In the genomic region with DNA sequence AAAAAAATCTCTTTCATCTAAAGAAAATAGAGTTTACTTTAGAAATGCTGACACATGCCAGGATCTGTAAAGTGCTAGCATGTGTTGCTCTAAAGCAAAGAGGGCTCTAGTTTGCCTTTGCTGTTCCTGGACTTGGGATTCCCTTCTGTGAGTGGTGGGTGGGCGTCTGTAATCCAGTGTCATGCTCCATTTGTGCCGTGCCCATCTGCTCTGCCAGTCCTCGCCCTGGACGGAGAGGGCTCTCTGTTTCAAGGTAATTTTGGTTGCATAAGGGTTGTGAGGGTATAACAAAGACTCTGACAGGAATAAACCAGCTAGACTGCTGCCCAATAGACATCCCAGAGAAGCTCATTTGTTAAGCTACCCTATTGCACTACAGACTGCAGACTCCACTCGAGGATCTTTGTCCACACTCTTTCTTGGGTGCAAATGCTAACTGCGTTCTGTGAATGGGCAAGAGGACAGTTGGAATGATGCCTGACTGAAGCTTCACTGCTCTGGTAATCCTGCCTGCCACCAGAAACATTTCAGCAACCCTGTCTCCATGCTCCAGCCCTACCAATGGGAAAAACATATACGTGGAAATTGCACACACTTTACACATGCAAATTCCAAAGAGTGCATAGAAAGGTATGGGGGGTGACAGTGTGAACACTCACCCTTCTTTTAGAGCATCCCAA, we compare ENCODE assay signal across 12 mouse cellular contexts.
DNase-seq lines count a peak whose midpoint lies in the region; ATAC-seq and TF ChIP-seq lines count a peak whose summit lies in the region.
"Had no signal": no experiment of that assay in that cellular context is flagged by ENCODE, and none has a peak within 500 bp of the region (broad histone marks: within the 10 kb centered on the region; RNA-seq: fewer than 3 reads in every experiment).

No protein-coding gene starts in this region.

- H3K27me3 ChIP-seq in forebrain, embryonic 15.5 days = no peaks in the 10 kb centered on the region
- no peaks in the 10 kb centered on the region for H3K27me3 ChIP-seq in forebrain, embryonic 10.5 days (ENCODE audit: poor library complexity, severe bottlenecking)
- no peaks in the 10 kb centered on the region for H3K27me3 ChIP-seq in hindbrain, embryonic 13.5 days
- H3K27me3 ChIP-seq: liver, embryonic 12.5 days had no signal

- WGBS in forebrain, embryonic 15.5 days = 49% methylated on average over 7 of the region's 7 CpGs
- 78% methylated on average over 7 of the region's 7 CpGs for WGBS in forebrain, embryonic 10.5 days
- 54% methylated on average over 7 of the region's 7 CpGs for WGBS in hindbrain, embryonic 13.5 days

- no peaks in the 10 kb centered on the region for H3K9me3 ChIP-seq in forebrain, embryonic 15.5 days
- no peaks in the 10 kb centered on the region for H3K9me3 ChIP-seq in forebrain, embryonic 10.5 days
- H3K9me3 ChIP-seq in hindbrain, embryonic 13.5 days = no peaks in the 10 kb centered on the region
- H3K9me3 ChIP-seq: heart, embryonic 10.5 days; liver, embryonic 12.5 days had no signal

- H3K36me3 ChIP-seq in forebrain, embryonic 15.5 days = no peaks in the 10 kb centered on the region
- no peaks in the 10 kb centered on the region for H3K36me3 ChIP-seq in forebrain, embryonic 10.5 days (replicated peaks)
- no peaks in the 10 kb centered on the region for H3K36me3 ChIP-seq in hindbrain, embryonic 13.5 days
- H3K36me3 ChIP-seq: heart, embryonic 10.5 days; liver, embryonic 12.5 days had no signal

- ATAC-seq in forebrain, embryonic 15.5 days (replicated peaks) = no peak; the same call in 1 of the 2 replicates
- ATAC-seq in hindbrain, embryonic 13.5 days (ENCODE audit: low FRiP score) = no peak
- ATAC-seq: inflammation-experienced regulatory T-cells, adult 6 months; liver, embryonic 12.5 days had no signal

- intact Hi-C loops in left cerebral cortex, adult 2 months (cut with DNase I) = no loop called here

- H3K4me1 ChIP-seq in forebrain, embryonic 15.5 days = peaks cover 57% of the 10 kb centered on the region
- H3K4me1 ChIP-seq in forebrain, embryonic 10.5 days = peaks cover 15% of the 10 kb centered on the region; the same call in 1 of the 2 replicates
- H3K4me1 ChIP-seq in hindbrain, embryonic 13.5 days (replicated peaks) = peaks cover 20% of the 10 kb centered on the region

- no peak overlapping the region for H3K9ac ChIP-seq in forebrain, embryonic 15.5 days (replicated peaks)
- H3K9ac ChIP-seq in hindbrain, embryonic 13.5 days = no peak overlapping the region
- H3K9ac ChIP-seq: liver, embryonic 12.5 days had no signal

- TF ChIP-seq CTCF in left cerebral cortex, adult 2 months (IDR thresholded peaks at IDR 0.05) = no peak

- DNase-seq in forebrain, embryonic 10.5 days (ENCODE audit: extremely low spot score, low spot score) = no peak
- DNase-seq in left cerebral cortex, adult 2 months (ENCODE audit: extremely low spot score in 1 of 2, low spot score in 2 of 2) = no peak
- DNase-seq in left cerebral cortex, adult 9 months (ENCODE audit: low spot score in 2 of 2) = no peak
- DNase-seq in brain, adult 2 months (ENCODE audit: low read depth, low spot score) = peak; percentile 68
- no peak for DNase-seq in thymus, adult 18-20 months
- no peak for DNase-seq in testis, postnatal 10 days (ENCODE audit: low spot score)
- DNase-seq: gastrocnemius, adult 2 months had no signal

- no peak overlapping the region for H3K4me2 ChIP-seq in forebrain, embryonic 15.5 days (replicated peaks)
- H3K4me2 ChIP-seq in hindbrain, embryonic 13.5 days = no peak overlapping the region
- H3K4me2 ChIP-seq: liver, embryonic 12.5 days had no signal

- H3K27ac ChIP-seq in forebrain, embryonic 15.5 days (replicated peaks) = peak overlapping the region; percentile 68
- H3K27ac ChIP-seq in forebrain, embryonic 10.5 days = no peak overlapping the region
- H3K27ac ChIP-seq in left cerebral cortex, adult 2 months = peak overlapping the region; percentile 24
- peak overlapping the region; percentile 64 for H3K27ac ChIP-seq in hindbrain, embryonic 13.5 days
- H3K27ac ChIP-seq: gastrocnemius, adult 2 months; heart, embryonic 10.5 days; liver, embryonic 12.5 days had no signal

- H3K4me3 ChIP-seq in forebrain, embryonic 15.5 days = no peak overlapping the region
- H3K4me3 ChIP-seq in forebrain, embryonic 10.5 days = no peak overlapping the region
- no peak overlapping the region for H3K4me3 ChIP-seq in left cerebral cortex, adult 2 months
- H3K4me3 ChIP-seq in hindbrain, embryonic 13.5 days = no peak overlapping the region
- H3K4me3 ChIP-seq: gastrocnemius, adult 2 months; heart, embryonic 10.5 days; liver, embryonic 12.5 days had no signal
